Mouse (Mus musculus): ENCODE results near the gene Pmvk.

DNA sequence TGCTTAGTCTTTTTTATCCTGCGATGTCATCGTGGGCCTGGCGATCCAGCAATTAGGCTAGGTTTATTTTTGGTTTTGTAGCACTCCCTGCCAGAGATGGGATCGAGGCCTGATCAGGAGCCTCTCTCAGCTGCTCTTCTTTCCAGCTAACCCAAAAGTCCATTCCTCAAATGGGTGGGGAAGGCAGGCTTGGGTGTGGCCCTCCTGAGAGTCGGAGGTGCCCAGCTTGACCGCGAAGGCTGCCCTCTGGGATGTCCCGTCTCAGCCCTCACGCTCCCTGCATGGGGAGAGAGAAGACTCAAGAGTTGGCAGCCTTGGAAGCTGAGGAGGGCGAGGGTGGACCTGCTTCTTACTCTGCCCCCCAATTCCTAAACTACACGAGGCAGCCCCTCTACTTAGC is 19.8 kb upstream of the Pmvk start:
- TF ChIP-seq CTCF (IDR thresholded peaks at IDR 0.05; ENCODE audit: low read depth): no peak
- no peak for TF ChIP-seq EP300 (optimal IDR thresholded peaks at IDR 0.05)
